Mouse (Mus musculus): ENCODE measurements at regions not wholly inside any gene's neighbourhood (a gene's known extent, or its start where the extent isn't known, plus 50 kb on each side); places are given as distances from the start of the nearest gene placed in this dataset.

- no peak for DNase-seq (ENCODE audit: low spot score in 2 of 2)
- intact Hi-C loops (cut with DNase I) = no loop called here
These were observed 156.6 kb upstream of the Tex13c2 start for GRCm38 (mm10) chrX:42332906-42333305.

GRCm38 (mm10) chrX:42333631-42334030 lies 155.9 kb upstream of the Tex13c2 start:
- intact Hi-C loops (cut with DNase I) = no loop called here
- DNase-seq (ENCODE audit: low spot score in 2 of 2) = peak; percentile 11 to 75

GRCm38 (mm10) chrX:42334794-42335193 lies 154.7 kb upstream of the Tex13c2 start:
- no peak for DNase-seq (ENCODE audit: low spot score in 2 of 2)
- intact Hi-C loops (cut with DNase I) = no loop called here

GRCm38 (mm10) chrX:42336772-42337171 lies 152.7 kb upstream of the Tex13c2 start:
- intact Hi-C loops (cut with DNase I) = no loop called here
- DNase-seq (ENCODE audit: low spot score in 2 of 2) = no peak

- intact Hi-C loops (cut with DNase I) = no loop called here
- DNase-seq (ENCODE audit: low spot score in 2 of 2) = no peak
These were observed 147.1 kb upstream of the Tex13c2 start for GRCm38 (mm10) chrX:42342362-42342761.

GRCm38 (mm10) chrX:42342951-42343879 lies 146.3 kb upstream of the Tex13c2 start:
- intact Hi-C loops (cut with DNase I) = no loop called here
- peak in 1 of 2 experiments; percentile 14 for DNase-seq (ENCODE audit: low spot score in 2 of 2)

GRCm38 (mm10) chrX:42352610-42353254 lies 136.8 kb upstream of the Tex13c2 start:
- no peak for DNase-seq (ENCODE audit: low spot score in 2 of 2)
- intact Hi-C loops (cut with DNase I) = no loop called here

- no peak for DNase-seq (ENCODE audit: low spot score in 2 of 2)
- intact Hi-C loops (cut with DNase I) = no loop called here
These were observed 129.9 kb upstream of the Tex13c2 start for GRCm38 (mm10) chrX:42359381-42360172.

GRCm38 (mm10) chrX:42360173-42360931 lies 129.1 kb upstream of the Tex13c2 start:
- intact Hi-C loops (cut with DNase I) = no loop called here
- DNase-seq (ENCODE audit: low spot score in 2 of 2) = no peak

GRCm38 (mm10) chrX:42360973-42361372 lies 128.5 kb upstream of the Tex13c2 start:
- intact Hi-C loops (cut with DNase I) = no loop called here
- no peak for DNase-seq (ENCODE audit: low spot score in 2 of 2)

- DNase-seq (ENCODE audit: low spot score in 2 of 2) = no peak
- intact Hi-C loops (cut with DNase I) = no loop called here
These were observed 128.0 kb upstream of the Tex13c2 start for GRCm38 (mm10) chrX:42361400-42362028.

- intact Hi-C loops (cut with DNase I) = no loop called here
- no peak for DNase-seq (ENCODE audit: low spot score in 2 of 2)
These were observed 125.4 kb upstream of the Tex13c2 start for GRCm38 (mm10) chrX:42364137-42364536.

- peak in 1 of 2 experiments; percentile 38 for DNase-seq (ENCODE audit: low spot score in 2 of 2)
- intact Hi-C loops (cut with DNase I) = no loop called here
These were observed 115.6 kb upstream of the Tex13c2 start for GRCm38 (mm10) chrX:42373794-42374398.

- DNase-seq (ENCODE audit: low spot score in 2 of 2) = no peak
- intact Hi-C loops (cut with DNase I) = no loop called here
These were observed 95.5 kb upstream of the Tex13c2 start for GRCm38 (mm10) chrX:42393836-42394556.

- intact Hi-C loops (cut with DNase I) = no loop called here
- DNase-seq (ENCODE audit: low spot score in 2 of 2) = no peak
These were observed 93.0 kb upstream of the Tex13c2 start for GRCm38 (mm10) chrX:42396441-42396840.

- intact Hi-C loops (cut with DNase I) = no loop called here
- DNase-seq (ENCODE audit: low spot score in 2 of 2) = no peak
These were observed 90.7 kb upstream of the Tex13c2 start for GRCm38 (mm10) chrX:42398836-42399235.

GRCm38 (mm10) chrX:42399343-42399742 lies 90.1 kb upstream of the Tex13c2 start:
- DNase-seq (ENCODE audit: low spot score in 2 of 2) = no peak
- intact Hi-C loops (cut with DNase I) = no loop called here

- no peak for DNase-seq (ENCODE audit: low spot score in 2 of 2)
- intact Hi-C loops (cut with DNase I) = no loop called here
These were observed 88.4 kb upstream of the Tex13c2 start for GRCm38 (mm10) chrX:42401091-42401490.

Data from left cerebral cortex, postnatal 25 days (tissue).